Mouse (Mus musculus) heart, embryonic 14.5 days (tissue): ENCODE results near the gene Creb3l1. TPM values are rescaled to one million over a fixed set of nuclear protein-coding genes. Genes with fewer than 3 reads are reported as not detected.

Source experiments
- ATAC-seq: fragments of 200-750 bp; cut with Nextera tagmentation; 2 replicates; pipeline ENCODE4 v1.8.0; 2017; ENCODE audit warnings: low read depth, moderate TSS enrichment; ENCODE audit not compliant: insufficient number of reproducible peaks, insufficient read depth, low FRiP score
- H3K27ac ChIP-seq, 2 experiments: fragments of 200-500 bp in 1 of 2; fragments of 300-500 bp in 1 of 2; sonication (generic) in 1 of 2; replicated peaks in 1 of 2; 2 replicates each; pipeline ENCODE4 v1.5.1; 2012 to 2014; ENCODE audit warnings: low read depth in 2 of 2, low read length in 2 of 2, control low read depth in 1 of 2, mild to moderate bottlenecking in 1 of 2, mixed read lengths in 1 of 2; ENCODE audit not compliant: control insufficient read depth in 1 of 2, insufficient read depth in 1 of 2
- H3K27me3 ChIP-seq: fragments of 300-500 bp; sonication (generic); 2 replicates; pipeline ENCODE4 v1.6.1; 2014; ENCODE audit warnings: mild to moderate bottlenecking, low read length, control low read depth; ENCODE audit not compliant: control insufficient read depth, insufficient read depth
- H3K36me3 ChIP-seq: fragments of 300-500 bp; sonication (generic); 2 replicates; pipeline ENCODE4 v1.6.1; 2014; ENCODE audit warnings: mild to moderate bottlenecking, control low read depth, low read length, mixed read lengths; ENCODE audit not compliant: control insufficient read depth, insufficient read depth
- H3K4me1 ChIP-seq, 2 experiments: fragments of 200-500 bp in 1 of 2; fragments of 300-500 bp in 1 of 2; sonication (generic) in 1 of 2; 2 replicates each; pipeline ENCODE4 v1.6.1; 2012 to 2014; ENCODE audit warnings: low read length in 2 of 2, control low read depth in 1 of 2, mixed read lengths in 1 of 2; ENCODE audit not compliant: control insufficient read depth in 2 of 2, insufficient read depth in 2 of 2
- H3K4me2 ChIP-seq: fragments of 300-500 bp; sonication (generic); 2 replicates; pipeline ENCODE4 v1.6.1; 2014; ENCODE audit warnings: mild to moderate bottlenecking, low read length
- H3K4me3 ChIP-seq, 2 experiments: fragments of 200-500 bp in 1 of 2; fragments of 300-500 bp in 1 of 2; sonication (generic) in 1 of 2; 2 replicates each; pipeline ENCODE4 v1.5.1; 2012 to 2014; ENCODE audit warnings: low read length in 2 of 2, mild to moderate bottlenecking in 2 of 2, control low read depth in 1 of 2, low read depth in 1 of 2, moderate library complexity in 1 of 2; ENCODE audit not compliant: control insufficient read depth in 1 of 2, insufficient read depth in 1 of 2
- H3K9ac ChIP-seq: fragments of 300-500 bp; sonication (generic); 2 replicates; pipeline ENCODE4 v1.6.1; 2014; ENCODE audit warnings: mild to moderate bottlenecking, low read length
- H3K9me3 ChIP-seq: fragments of 300-500 bp; sonication (generic); 2 replicates; pipeline ENCODE4 v1.6.1; 2016; ENCODE audit warnings: low read length, control low read depth; ENCODE audit not compliant: control insufficient read depth
- WGBS: fragments of 180-500 bp; shearing (Covaris S2); extraction: QIAGEN DNeasy Blood & Tissue Kit; methylation state at CpG from one replicate; pipeline ENCODE4 v1.1.7; 2014; 5-methylcytosine and 5-hydroxymethylcytosine counted together
- polyA plus RNA-seq: library from polyadenylated mRNA; unstranded; fragments of >200 nt; fragmentation: Nextera tagmentation; extraction: Ambion mirVana; gene quantifications from 2 replicates; pipeline ENCODE4 v1.2.1, GENCODE M21; 2014

Creb3l1 gene
- polyA plus RNA-seq, 1 experiment from 2014 or later = 10.2 TPM

GRCm38 (mm10) chr2:91980830-91981229, 43.5 kb downstream of the Creb3l1 start:
- Histone ChIP-seq H3K36me3 (no peaks in the 10 kb centered on the region), H3K4me3 (no peak overlapping the region), H3K9me3 (no peaks in the 10 kb centered on the region), H3K27ac (no peak overlapping the region), H3K4me2 (no peak overlapping the region), H3K27me3 (peaks cover 13% of the 10 kb centered on the region), H3K9ac (no peak overlapping the region), H3K4me1 (peaks cover 21 to 38% of the 10 kb centered on the region in 2 experiments)
- WGBS = 53% methylated on average over 5 of the region's 5 CpGs
- no peak for ATAC-seq

- Histone ChIP-seq H3K4me3 (no peak overlapping the region), H3K27ac (no peak overlapping the region), H3K36me3 (no peaks in the 10 kb centered on the region), H3K4me2 (no peak overlapping the region), H3K9ac (no peak overlapping the region), H3K9me3 (no peaks in the 10 kb centered on the region), H3K4me1 (peaks cover 24 to 43% of the 10 kb centered on the region in 2 experiments), H3K27me3 (peaks cover 19% of the 10 kb centered on the region)
- WGBS = 36% methylated on average over 4 of the region's 4 CpGs
- ATAC-seq = no peak
Measured at GRCm38 (mm10) chr2:91980245-91980644, 44.1 kb downstream of the Creb3l1 start.

- peak overlapping the region; percentile 42 to 55 for H3K27ac ChIP-seq
- peaks cover 29% of the 10 kb centered on the region for H3K27me3 ChIP-seq
- no peak overlapping the region for H3K4me3 ChIP-seq
- no peaks in the 10 kb centered on the region for H3K36me3 ChIP-seq
- WGBS = 14% methylated on average over 2 of the region's 2 CpGs
- no peak overlapping the region for H3K9ac ChIP-seq
- no peak for ATAC-seq
- no peak overlapping the region for H3K4me2 ChIP-seq
- H3K9me3 ChIP-seq = no peaks in the 10 kb centered on the region
- peaks cover 16 to 35% of the 10 kb centered on the region in 2 experiments for H3K4me1 ChIP-seq
Measured at GRCm38 (mm10) chr2:91978547-91978946, 45.8 kb downstream of the Creb3l1 start.

- no peak overlapping the region for H3K9ac ChIP-seq
- H3K27ac ChIP-seq = peak overlapping the region; percentile 42 to 55; a peak in 3 of 4 replicates
- H3K4me1 ChIP-seq = peaks cover 16 to 35% of the 10 kb centered on the region in 2 experiments
- no peaks in the 10 kb centered on the region for H3K36me3 ChIP-seq
- peaks cover 29% of the 10 kb centered on the region for H3K27me3 ChIP-seq
- no peak overlapping the region for H3K4me3 ChIP-seq
- H3K4me2 ChIP-seq = no peak overlapping the region
- H3K9me3 ChIP-seq = no peaks in the 10 kb centered on the region
- no peak for ATAC-seq
- WGBS = 60% methylated on average over 4 of the region's 4 CpGs
Measured at GRCm38 (mm10) chr2:91977960-91978359, 46.3 kb downstream of the Creb3l1 start.

GRCm38 (mm10) chr2:91975581-91976541, 48.4 kb downstream of the Creb3l1 start, which contains the start of gene Dgkz:
TSS of gene Dgkz (minus strand) at chr2:91975864.
- Histone ChIP-seq H3K4me1 (peaks cover 33 to 53% of the 10 kb centered on the region in 2 experiments), H3K36me3 (no peaks in the 10 kb centered on the region), H3K4me3 (peak within 1 kb of the TSS; percentile 42 to 49), H3K9ac (peak within 1 kb of the TSS; percentile 61), H3K27ac (no peak within 1 kb of the TSS), H3K4me2 (peak within 1 kb of the TSS; percentile 87), H3K9me3 (no peaks in the 10 kb centered on the region), H3K27me3 (peaks cover 29% of the 10 kb centered on the region)
- 2% methylated on average over 79 of the region's 79 CpGs for WGBS
- ATAC-seq = 0 out of 2 replicates have a peak, but pooled peaks have one; percentile 7

- Histone ChIP-seq H3K9me3 (no peaks in the 10 kb centered on the region), H3K4me1 (peaks cover 33 to 46% of the 10 kb centered on the region in 2 experiments), H3K4me2 (no peak overlapping the region), H3K27ac (no peak overlapping the region), H3K9ac (no peak overlapping the region), H3K36me3 (no peaks in the 10 kb centered on the region), H3K4me3 (no peak overlapping the region), H3K27me3 (peaks cover 29% of the 10 kb centered on the region)
- ATAC-seq = no peak
- 53% methylated on average over 7 of the region's 7 CpGs for WGBS
Measured at GRCm38 (mm10) chr2:91973416-91974135, 50.7 kb downstream of the Creb3l1 start.

GRCm38 (mm10) chr2:91972121-91972566, 52.2 kb downstream of the Creb3l1 start:
- 32% methylated on average over 13 of the region's 13 CpGs for WGBS
- peak overlapping the region; percentile 28; the same call in 1 of the 2 replicates for H3K9ac ChIP-seq
- peaks cover 33 to 42% of the 10 kb centered on the region in 2 experiments for H3K4me1 ChIP-seq
- no peak overlapping the region for H3K4me3 ChIP-seq
- no peak for ATAC-seq
- no peaks in the 10 kb centered on the region for H3K9me3 ChIP-seq
- H3K27me3 ChIP-seq = peaks cover 29% of the 10 kb centered on the region
- H3K27ac ChIP-seq = peak overlapping the region; percentile 79 to 84
- no peaks in the 10 kb centered on the region for H3K36me3 ChIP-seq
- peak overlapping the region; percentile 57 for H3K4me2 ChIP-seq
